Mouse (Mus musculus): ENCODE results near the gene Rbl1. TPM values are rescaled to one million over a fixed set of nuclear protein-coding genes. Genes with fewer than 3 reads are reported as not detected.

The Rbl1 gene
- total RNA-seq, 2 experiments from 2014 or later = 18.1 to 20.3 TPM

GRCm38 (mm10) chr2:157135014-157135413 lies 69.3 kb downstream of the Rbl1 start, which contains the start of gene Samhd1:
Gene Samhd1, minus strand, starts transcription at chr2:157135265.
- peak; percentile 89 to 91 for DNase-seq (ENCODE audit: low spot score in 2 of 2)

DNA sequence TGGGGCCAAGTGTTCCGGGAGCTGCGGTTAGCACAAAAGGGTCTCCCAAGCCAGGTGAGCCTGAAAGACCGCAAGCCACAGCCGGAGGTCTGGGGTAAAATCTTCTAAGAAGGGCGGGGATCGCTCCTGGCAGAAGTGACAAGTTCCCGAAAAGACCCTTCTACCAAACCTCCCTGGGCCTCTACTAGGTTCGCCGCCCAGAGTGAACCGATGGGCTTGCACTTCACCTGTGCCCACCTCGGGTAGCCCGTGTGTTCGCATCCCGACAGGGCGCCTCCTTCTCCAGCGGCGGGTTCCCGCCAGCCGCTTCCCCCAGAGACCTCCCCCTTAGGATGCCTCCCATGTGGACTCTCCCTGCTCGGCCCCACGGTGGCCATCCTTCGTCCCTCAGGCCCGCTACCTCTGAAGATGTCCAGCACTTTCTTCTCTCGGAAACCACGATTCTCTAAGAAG lies 69.8 kb downstream of the Rbl1 start:
- peak; percentile 10 to 13 for DNase-seq (ENCODE audit: low spot score in 2 of 2)

DNA sequence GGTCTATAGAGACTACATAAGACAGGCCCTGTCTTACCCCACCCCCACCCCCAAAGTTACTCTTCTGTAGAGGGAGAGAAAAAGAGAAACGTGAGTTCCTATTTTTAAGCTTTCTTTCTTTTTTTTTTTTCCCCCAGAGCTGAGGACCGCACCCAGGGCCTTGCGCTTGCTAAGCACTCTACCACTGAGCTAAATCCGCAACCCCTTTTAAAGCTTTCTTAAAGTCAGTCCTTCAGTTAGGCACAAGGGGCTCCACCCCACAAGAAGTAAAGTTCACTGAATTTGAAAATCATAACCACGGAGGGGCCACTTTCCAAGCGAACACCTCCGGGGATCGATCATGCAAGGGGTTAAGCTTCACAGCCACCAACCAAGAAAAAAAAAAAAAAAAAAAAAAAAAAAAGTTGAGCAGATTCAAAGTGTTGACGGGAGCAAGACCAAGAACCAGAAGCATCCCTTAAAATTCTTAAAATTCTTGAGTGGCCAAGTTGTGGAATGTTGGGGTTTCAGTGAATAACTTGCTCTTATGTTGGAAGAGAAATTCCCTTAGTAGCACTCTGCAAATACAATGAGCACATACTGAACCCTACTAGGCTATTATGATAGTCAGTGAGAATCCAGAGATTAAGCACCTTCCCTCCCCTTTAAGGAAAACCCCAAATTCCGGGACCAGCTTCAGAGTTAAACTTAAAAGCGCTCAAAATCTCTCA lies 70.4 kb downstream of the Rbl1 start:
- DNase-seq (ENCODE audit: low spot score in 2 of 2) = no peak

DNA sequence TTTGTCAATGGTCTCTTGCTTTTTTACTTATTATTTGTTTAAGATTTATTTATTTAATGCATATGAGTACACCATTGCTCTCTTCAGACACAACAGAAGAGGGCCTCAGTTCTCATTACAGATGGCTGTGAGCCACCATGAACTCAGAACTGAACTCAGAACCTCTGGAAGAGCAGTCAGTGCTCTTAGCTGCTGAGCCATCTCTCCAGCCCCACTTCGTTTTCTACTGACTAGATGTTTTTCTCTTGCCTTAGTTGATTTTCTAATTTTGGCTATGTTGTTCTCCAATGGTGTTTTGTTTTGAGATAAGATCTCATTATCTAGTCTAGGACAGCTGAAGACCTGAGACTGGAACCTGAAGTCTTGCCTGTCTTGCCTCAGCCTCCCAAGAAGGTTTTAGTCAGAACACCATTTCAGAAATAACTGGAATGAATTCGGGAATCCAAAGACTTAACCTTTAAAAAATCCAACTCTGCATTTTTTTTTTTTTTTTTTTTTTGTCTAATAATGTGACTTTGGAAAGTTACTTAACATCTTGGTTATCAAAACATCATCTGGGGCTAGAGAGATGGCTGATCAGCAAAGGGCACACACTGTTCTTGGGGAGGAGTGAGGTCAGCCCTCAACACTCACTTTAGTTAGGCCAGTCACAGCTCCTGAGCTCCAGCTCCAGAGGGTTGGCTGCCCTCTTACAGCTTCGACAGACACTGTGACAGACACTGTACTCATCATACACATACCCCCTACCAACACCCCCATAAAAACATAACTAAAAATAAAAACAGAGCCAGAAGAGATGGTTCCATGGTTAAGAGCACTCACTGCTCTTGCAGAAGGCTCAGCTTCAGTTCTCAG lies 71.4 kb downstream of the Rbl1 start:
- DNase-seq (ENCODE audit: low spot score in 2 of 2) = no peak

GRCm38 (mm10) chr2:157132086-157132485 lies 72.2 kb downstream of the Rbl1 start:
- no peak for DNase-seq (ENCODE audit: low spot score in 2 of 2)

- no peak for DNase-seq (ENCODE audit: low spot score in 2 of 2)
Measured at GRCm38 (mm10) chr2:157130813-157131514, 73.4 kb downstream of the Rbl1 start.

GRCm38 (mm10) chr2:157129601-157130164 lies 74.7 kb downstream of the Rbl1 start:
- DNase-seq (ENCODE audit: low spot score in 2 of 2) = no peak

GRCm38 (mm10) chr2:157129096-157129495 lies 75.2 kb downstream of the Rbl1 start:
- no peak for DNase-seq (ENCODE audit: low spot score in 2 of 2)

DNA sequence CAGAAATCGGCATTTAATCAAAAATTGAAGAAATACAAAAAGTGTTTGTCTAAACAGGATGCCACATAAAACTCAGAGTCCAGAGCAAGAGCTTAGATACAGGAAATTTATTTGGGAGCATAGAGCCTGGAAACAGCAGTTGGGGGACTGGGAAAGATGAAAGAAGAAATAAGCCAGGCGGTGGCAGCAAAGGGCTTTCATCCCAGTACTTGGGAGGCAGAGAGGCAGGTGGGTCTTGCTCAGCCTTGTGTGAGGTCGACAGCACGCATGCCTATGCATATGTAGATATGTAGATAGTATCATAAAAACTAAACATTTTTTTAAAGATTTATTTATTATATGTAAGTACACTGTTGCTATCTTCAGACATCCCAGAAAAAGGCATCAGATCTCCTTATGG lies 76.3 kb downstream of the Rbl1 start:
- no peak for DNase-seq (ENCODE audit: low spot score in 2 of 2)

- DNase-seq (ENCODE audit: low spot score in 2 of 2) = no peak
Measured at GRCm38 (mm10) chr2:157127370-157127769, 77.0 kb downstream of the Rbl1 start.

GRCm38 (mm10) chr2:157125246-157125645 lies 79.1 kb downstream of the Rbl1 start:
- no peak for DNase-seq (ENCODE audit: low spot score in 2 of 2)

DNA sequence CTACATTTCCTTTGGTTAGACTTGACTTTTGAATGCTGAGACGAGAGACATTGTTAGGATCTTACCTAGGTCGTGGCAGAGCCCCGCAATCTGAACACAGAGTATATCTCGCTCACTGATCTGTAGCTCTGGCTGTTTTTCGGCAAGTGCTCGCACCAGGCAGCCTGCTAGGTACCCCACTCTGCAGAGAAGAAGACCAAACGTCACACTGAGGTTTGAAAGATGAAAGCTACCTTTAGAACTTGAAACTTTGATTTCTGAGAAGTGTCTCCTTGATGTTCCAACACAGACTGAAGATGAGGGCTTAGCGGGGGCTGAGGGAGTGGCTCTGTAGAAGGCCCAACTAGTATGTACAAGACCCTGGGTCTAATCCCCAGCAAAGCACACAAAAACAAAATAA lies 82.6 kb downstream of the Rbl1 start:
- DNase-seq (ENCODE audit: low spot score in 2 of 2) = no peak

DNA sequence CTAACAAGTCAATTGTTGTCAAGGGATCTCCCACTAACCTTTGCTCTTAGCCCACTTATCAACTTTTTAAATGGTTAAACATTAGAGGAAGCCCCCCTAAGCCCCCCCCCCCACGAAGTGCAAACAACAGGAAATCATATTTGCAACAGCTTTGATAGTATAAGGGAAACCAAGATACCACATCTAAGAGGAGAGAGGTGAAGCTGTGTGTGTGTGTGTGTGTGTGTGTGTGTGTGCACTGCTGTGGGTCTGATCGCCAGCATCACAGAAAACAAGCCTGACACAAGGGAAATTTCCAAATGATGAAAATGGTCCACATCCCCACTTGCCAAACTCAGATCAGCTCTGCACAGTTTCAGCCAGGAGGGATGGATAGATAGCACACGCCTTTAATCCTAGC lies 85.3 kb downstream of the Rbl1 start:
- DNase-seq (ENCODE audit: low spot score in 2 of 2) = no peak

DNA sequence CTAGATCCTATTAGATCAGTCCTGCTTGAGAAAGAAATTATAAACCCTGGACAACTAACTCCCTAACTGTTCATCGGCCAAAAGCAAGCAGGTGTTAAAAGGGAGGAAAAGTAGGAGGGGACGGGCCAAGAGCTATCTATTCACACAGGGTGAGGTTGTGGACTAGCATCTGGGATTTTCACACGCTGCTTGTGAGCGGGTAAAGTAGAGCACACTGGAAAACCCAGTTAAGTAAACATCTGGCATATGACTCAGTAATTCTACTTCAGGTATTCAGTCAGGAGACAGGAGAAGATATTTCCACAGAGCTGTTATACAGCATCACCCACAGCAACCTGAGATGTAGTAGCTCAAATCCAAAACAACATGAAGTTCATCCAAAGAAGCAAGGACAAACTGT lies 85.8 kb downstream of the Rbl1 start:
- DNase-seq (ENCODE audit: low spot score in 2 of 2) = no peak

DNA sequence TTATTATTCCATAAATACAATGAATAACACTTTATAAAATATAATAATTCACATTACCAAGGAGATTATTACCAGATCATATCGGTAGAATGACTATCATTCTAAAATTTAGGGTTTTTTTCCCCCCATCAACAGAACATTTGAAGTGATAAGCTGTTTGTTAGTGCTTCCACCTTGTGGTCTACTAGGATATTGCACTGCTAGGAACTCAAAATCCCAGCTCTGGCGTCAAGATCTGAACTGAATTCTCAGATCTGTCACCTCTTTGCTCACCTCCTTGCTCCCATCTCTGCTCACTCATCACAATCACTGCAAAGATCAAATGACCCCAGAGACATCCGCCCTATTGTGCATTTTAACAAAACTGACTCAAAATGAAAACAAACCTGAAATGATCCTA lies 87.4 kb downstream of the Rbl1 start:
- DNase-seq (ENCODE audit: low spot score in 2 of 2) = no peak

- no peak for DNase-seq (ENCODE audit: low spot score in 2 of 2)
Measured at GRCm38 (mm10) chr2:157108236-157108635, 96.1 kb downstream of the Rbl1 start.

GRCm38 (mm10) chr2:157104454-157104853 lies 99.9 kb downstream of the Rbl1 start:
- no peak for DNase-seq (ENCODE audit: low spot score in 2 of 2)

DNA sequence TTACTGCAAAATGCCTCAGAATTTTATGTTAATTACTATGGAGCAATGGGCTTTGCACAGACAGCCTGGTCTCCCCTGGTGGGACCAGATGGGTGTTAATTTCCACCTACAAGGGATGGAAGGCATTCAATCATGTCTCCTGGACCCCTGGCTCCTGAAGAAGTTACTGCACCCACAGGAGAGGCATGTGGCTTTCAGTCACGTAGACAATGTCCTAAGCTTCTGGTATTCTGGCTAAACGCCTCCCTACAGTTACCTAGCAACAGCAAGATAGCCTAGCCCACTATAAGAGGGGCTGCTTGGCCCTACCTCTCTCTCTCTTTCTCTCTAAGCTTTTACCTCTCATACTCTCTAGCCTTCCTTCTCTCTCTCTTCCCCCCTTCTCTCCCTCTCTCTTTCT lies 102.1 kb downstream of the Rbl1 start:
- DNase-seq (ENCODE audit: low spot score in 2 of 2) = no peak

DNA sequence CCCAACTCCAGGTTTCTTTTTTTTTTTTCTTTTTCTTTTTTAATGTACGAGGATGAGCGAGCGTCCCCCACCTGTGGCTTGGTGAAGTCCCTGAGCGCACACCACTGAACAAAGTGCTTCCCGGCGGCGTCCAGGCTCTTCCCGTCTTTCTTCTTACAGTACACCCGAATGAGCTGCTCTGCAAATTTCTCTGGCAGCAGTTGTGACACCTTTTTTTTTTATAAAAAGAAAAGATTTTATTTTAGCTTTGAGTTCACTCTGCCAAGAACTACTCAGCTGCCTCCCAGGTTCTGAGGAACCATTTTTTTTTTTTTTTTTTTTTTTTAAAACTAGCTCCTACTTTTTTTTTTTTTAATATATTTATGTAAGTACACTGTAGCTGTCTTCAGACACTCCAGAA lies 102.7 kb downstream of the Rbl1 start:
- DNase-seq (ENCODE audit: low spot score in 2 of 2) = no peak

DNA sequence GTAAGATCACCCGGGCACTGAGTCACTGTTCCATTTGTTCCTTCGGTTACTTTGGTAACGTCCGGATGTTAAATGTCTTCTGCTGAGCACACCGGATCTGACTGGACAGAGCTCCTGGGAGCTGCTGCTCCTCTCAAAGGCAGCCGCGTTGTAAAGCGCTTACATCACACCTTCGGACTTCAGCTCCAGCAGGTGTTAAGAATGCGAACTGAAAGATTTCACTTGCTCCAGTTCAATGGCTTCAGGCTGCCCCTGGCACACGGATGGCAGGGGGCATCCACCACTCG lies 104.1 kb downstream of the Rbl1 start:
- DNase-seq (ENCODE audit: low spot score in 2 of 2) = no peak

- no peak for DNase-seq (ENCODE audit: low spot score in 2 of 2)
Measured at GRCm38 (mm10) chr2:157099532-157100318, 104.6 kb downstream of the Rbl1 start.

All from adrenal gland, postnatal 4 days (tissue).